Mouse (Mus musculus): ENCODE results near the gene Gm37596. TPM values are rescaled to one million over a fixed set of nuclear protein-coding genes. Genes with fewer than 3 reads are reported as not detected.
"Not testable (repeated sequence)": the region's sequence is repeated elsewhere in the genome, so short reads cannot be mapped to it uniquely, and the experiment has no call there.

The Gm37596 gene
- polyA plus RNA-seq (2015; fragmentation: Nextera tagmentation; extraction: Ambion mirVana): not detected in 2 replicates

DNA sequence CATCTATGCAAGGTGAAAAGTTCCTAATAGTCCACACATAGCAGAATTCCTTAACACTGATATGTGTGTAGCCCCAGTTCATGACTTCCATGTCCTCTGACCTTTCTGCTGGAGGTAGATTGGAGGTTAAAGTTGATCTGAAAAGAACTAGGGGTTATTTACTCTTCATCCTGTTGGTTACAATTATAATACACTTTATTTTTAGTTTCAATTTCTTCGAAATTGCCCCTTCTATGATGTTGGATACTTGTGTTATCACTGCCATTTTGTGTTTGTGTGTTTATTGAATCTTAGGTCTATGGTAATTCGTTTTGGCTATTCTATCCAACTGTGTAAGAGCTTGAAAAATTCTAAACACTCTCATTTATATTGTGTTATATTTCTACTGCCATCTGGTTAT is at the start of gene Gm37596:
Gm37596 (minus strand) TSS at position 101 of the 400 bp plus-strand sequence.
- H3K9me3 ChIP-seq (ENCODE audit: control insufficient read depth, low read length); H3K4me1 ChIP-seq (replicated peaks; ENCODE audit: control insufficient read depth, insufficient read depth, low read length); H3K27ac ChIP-seq (ENCODE audit: low read length); H3K9ac ChIP-seq (replicated peaks; ENCODE audit: low read depth, low read length); H3K27me3 ChIP-seq (replicated peaks; ENCODE audit: control insufficient read depth, insufficient read depth, low read length); ATAC-seq; H3K4me3 ChIP-seq (replicated peaks; ENCODE audit: low read length); H3K36me3 ChIP-seq (ENCODE audit: control insufficient read depth, insufficient read depth); H3K4me2 ChIP-seq (ENCODE audit: low read length): not testable (repeated sequence)
- WGBS: 70% methylated on average over 1 of the region's 2 CpGs

DNA sequence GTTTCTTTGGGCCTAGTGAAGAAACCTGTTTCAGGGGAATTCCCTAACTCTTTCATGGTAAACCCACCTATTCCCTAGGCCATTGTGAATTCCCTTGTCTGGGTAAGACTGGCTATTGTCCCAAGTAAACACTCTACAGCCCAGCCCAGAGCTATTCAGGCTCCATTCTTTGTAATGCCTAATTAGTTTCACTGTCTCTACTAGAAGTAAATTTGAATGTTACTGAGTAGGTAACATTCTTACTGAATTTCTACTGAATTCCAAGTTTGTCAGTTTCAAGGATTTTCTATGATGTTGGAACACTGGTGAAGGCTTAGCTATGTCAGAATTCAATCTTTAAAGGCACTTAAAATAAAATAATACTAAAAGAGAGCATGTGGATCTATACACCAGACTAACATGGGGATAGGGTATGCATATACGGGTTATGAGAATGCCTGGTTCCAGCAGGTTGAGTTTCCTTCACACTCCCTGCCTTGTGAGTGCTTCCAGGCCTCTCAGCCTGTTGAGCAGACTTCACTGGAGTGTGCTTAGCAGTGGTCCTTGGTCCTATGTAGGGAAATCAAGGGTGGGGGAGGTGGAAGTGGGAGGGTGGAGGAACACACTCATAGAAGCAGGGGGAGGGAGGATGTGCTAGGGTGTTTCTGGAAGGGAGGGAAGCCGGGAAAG is 16.2 kb upstream of the Gm37596 start:
- WGBS: 80% methylated on average over 2 of the region's 2 CpGs
- H3K9me3 ChIP-seq (ENCODE audit: control insufficient read depth, low read length); H3K4me2 ChIP-seq (ENCODE audit: low read length); H3K27ac ChIP-seq (ENCODE audit: low read length); H3K4me1 ChIP-seq (replicated peaks; ENCODE audit: control insufficient read depth, insufficient read depth, low read length); ATAC-seq; H3K36me3 ChIP-seq (ENCODE audit: control insufficient read depth, insufficient read depth); H3K4me3 ChIP-seq (replicated peaks; ENCODE audit: low read length); H3K9ac ChIP-seq (replicated peaks; ENCODE audit: low read depth, low read length); H3K27me3 ChIP-seq (replicated peaks; ENCODE audit: control insufficient read depth, insufficient read depth, low read length): not testable (repeated sequence)

DNA sequence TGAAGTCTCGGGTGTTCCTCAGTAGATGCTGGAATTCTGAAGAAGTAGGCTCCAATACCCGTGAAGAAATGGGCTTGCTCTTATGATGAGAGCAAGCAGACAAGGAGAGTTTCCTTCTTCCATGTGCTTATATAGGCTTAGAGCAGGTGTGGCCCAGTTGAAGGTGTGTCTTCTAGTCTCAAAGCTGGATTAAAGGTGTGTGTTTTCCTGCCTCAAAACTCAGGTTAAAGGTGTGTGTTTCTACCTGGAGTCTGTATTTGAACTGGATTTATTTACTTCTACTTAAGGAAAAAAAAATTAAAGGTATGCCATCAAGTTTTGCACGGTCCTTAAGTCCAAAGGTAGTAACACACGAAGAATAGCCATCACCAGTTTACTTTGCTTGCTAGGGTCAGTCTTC is 16.7 kb downstream of the Gm37596 start, which contains the start of gene Tdpoz1:
Tdpoz1 (minus strand) TSS at position 101 of the 400 bp plus-strand sequence.
- H3K9ac ChIP-seq (replicated peaks; ENCODE audit: low read depth, low read length); H3K4me2 ChIP-seq (ENCODE audit: low read length); H3K36me3 ChIP-seq (ENCODE audit: control insufficient read depth, insufficient read depth); H3K27ac ChIP-seq (ENCODE audit: low read length); ATAC-seq; H3K4me1 ChIP-seq (replicated peaks; ENCODE audit: control insufficient read depth, insufficient read depth, low read length); H3K4me3 ChIP-seq (replicated peaks; ENCODE audit: low read length); H3K9me3 ChIP-seq (ENCODE audit: control insufficient read depth, low read length); H3K27me3 ChIP-seq (replicated peaks; ENCODE audit: control insufficient read depth, insufficient read depth, low read length): not testable (repeated sequence)
- 79% methylated on average over 2 of the region's 4 CpGs for WGBS

DNA sequence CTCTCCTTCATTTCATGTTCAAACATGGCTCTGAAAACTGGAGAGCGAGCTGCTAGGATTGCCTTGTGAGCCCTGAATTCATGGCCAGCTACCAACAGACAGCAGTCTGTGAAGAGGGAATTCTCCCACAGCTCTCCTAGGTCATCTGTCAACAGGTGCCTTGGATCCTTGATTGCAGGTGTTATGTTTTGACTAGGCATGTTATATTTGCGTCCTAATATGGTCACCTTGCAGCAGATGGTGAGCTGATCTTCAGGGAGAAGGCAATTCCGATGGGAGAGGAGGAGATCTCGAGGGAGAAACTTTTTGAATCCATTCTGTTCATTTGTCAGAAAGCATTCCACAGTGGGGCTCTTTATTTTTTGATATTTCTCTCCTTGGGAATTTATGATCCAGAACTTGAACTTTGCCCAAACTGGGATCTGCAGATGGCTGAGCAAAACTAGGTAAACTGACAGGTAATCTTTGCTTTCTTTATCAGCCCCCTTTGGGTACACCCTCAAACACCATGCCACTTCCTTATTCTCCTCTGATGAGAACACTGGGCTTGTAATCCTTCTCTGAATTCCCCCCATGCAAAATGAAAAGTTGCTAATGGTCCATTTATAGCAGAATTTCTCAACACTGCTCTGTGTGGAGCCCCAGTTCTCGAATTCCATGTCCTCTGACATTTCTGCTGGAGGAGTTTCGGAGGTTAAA is 21.9 kb downstream of the Gm37596 start:
- H3K9me3 ChIP-seq (ENCODE audit: control insufficient read depth, low read length); H3K4me1 ChIP-seq (replicated peaks; ENCODE audit: control insufficient read depth, insufficient read depth, low read length): not testable (repeated sequence)
- WGBS: 78% methylated on average over 5 of the region's 6 CpGs

DNA sequence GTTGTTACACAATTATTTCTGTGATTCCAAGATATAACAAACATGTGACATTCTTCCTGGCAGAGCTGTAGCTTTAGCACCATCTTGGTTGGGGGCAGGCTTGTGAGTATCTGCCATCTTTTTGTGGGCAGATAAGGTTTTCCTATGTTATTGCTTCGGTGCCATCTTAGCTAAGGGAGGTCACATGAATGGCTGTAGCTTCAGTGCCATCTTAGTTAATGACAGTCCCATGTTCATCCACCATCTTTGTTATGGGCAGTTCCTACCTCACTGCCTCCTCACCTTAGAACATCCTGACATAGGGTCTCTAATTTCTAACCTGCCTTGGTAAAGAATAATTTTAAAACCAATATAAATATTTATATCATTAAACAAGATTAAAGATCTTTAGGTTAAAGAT is 38.6 kb downstream of the Gm37596 start:
- H3K27me3 ChIP-seq (replicated peaks; ENCODE audit: control insufficient read depth, insufficient read depth, low read length): no peaks in the 10 kb centered on the region
- no peaks in the 10 kb centered on the region for H3K36me3 ChIP-seq (ENCODE audit: control insufficient read depth, insufficient read depth)
- no peak for ATAC-seq
- no peak overlapping the region for H3K4me3 ChIP-seq (replicated peaks; ENCODE audit: low read length)
- 77% methylated on average over 1 of the region's 1 CpGs for WGBS
- no peak overlapping the region for H3K27ac ChIP-seq (ENCODE audit: low read length)
- no peaks in the 10 kb centered on the region for H3K4me1 ChIP-seq (replicated peaks; ENCODE audit: control insufficient read depth, insufficient read depth, low read length)
- no peak overlapping the region for H3K4me2 ChIP-seq (ENCODE audit: low read length)
- H3K9me3 ChIP-seq (ENCODE audit: control insufficient read depth, low read length): no peaks in the 10 kb centered on the region
- no peak overlapping the region for H3K9ac ChIP-seq (replicated peaks; ENCODE audit: low read depth, low read length)

More for the DNA sequence above, 21.9 kb downstream of the Gm37596 start:
- H3K4me3 ChIP-seq (replicated peaks; ENCODE audit: low read length); ATAC-seq; H3K27me3 ChIP-seq (replicated peaks; ENCODE audit: control insufficient read depth, insufficient read depth, low read length); H3K36me3 ChIP-seq (ENCODE audit: control insufficient read depth, insufficient read depth); H3K4me2 ChIP-seq (ENCODE audit: low read length); H3K27ac ChIP-seq (ENCODE audit: low read length); H3K9ac ChIP-seq (replicated peaks; ENCODE audit: low read depth, low read length): not testable (repeated sequence)

DNA sequence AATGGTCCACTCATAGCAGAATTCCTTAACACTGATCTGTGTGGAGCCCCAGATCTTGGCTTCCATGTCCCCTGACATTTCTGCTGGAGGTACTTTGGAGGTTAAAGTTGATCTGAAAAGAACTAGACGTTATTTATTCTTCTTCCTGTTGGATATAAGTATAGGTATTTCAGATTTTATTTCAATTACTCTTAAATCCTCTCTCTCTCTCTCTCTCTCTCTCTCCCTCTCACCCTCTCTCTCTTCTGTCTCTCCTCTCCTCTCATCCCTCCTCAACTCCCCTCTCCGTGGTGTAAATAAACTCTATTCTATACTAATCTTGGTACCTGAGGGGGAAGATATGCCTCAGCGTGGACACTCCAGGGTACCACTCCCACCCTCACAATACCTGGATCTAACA is 40.3 kb downstream of the Gm37596 start, which contains the start of gene Tdpoz2:
Tdpoz2 (minus strand) TSS at position 101 of the 400 bp plus-strand sequence.
- Histone ChIP-seq H3K4me3 (replicated peaks; ENCODE audit: low read length) (no peak within 1 kb of the TSS), H3K4me2 (ENCODE audit: low read length) (no peak within 1 kb of the TSS), H3K27me3 (replicated peaks; ENCODE audit: control insufficient read depth, insufficient read depth, low read length) (no peaks in the 10 kb centered on the region), H3K36me3 (ENCODE audit: control insufficient read depth, insufficient read depth) (no peaks in the 10 kb centered on the region), H3K27ac (ENCODE audit: low read length) (no peak within 1 kb of the TSS), H3K9ac (replicated peaks; ENCODE audit: low read depth, low read length) (no peak within 1 kb of the TSS), H3K9me3 (ENCODE audit: control insufficient read depth, low read length) (no peaks in the 10 kb centered on the region), H3K4me1 (replicated peaks; ENCODE audit: control insufficient read depth, insufficient read depth, low read length) (no peaks in the 10 kb centered on the region)
- no peak for ATAC-seq
- WGBS: 91% methylated on average over 3 of the region's 3 CpGs

Other genes with a start within 250 kb of the Gm37596 start
- gene Tchhl1, start 224.3 kb downstream of the Gm37596 start, polyA plus RNA-seq (2015; fragmentation: Nextera tagmentation; extraction: Ambion mirVana): not detected in 2 replicates
- 104 and 129 TPM in 2 replicates for gene S100a11, start 172.6 kb downstream of the Gm37596 start, polyA plus RNA-seq (2015; fragmentation: Nextera tagmentation; extraction: Ambion mirVana)
- 117 and 124 TPM in 2 replicates for gene S100a10, start 138.0 kb downstream of the Gm37596 start, polyA plus RNA-seq (2015; fragmentation: Nextera tagmentation; extraction: Ambion mirVana)
- gene Tdpoz2, start 40.4 kb downstream of the Gm37596 start, polyA plus RNA-seq (2015; fragmentation: Nextera tagmentation; extraction: Ambion mirVana): not detected in 2 replicates
- gene Tdpoz1, start 16.8 kb downstream of the Gm37596 start, polyA plus RNA-seq (2015; fragmentation: Nextera tagmentation; extraction: Ambion mirVana): not detected in 2 replicates
- not detected in 2 replicates for gene Gm5773, start 79.9 kb upstream of the Gm37596 start, polyA plus RNA-seq (2015; fragmentation: Nextera tagmentation; extraction: Ambion mirVana)
- not detected in 2 replicates for gene Tdpoz4, start 103.3 kb upstream of the Gm37596 start, polyA plus RNA-seq (2015; fragmentation: Nextera tagmentation; extraction: Ambion mirVana)
- gene Tdpoz3, start 132.9 kb upstream of the Gm37596 start, polyA plus RNA-seq (2015; fragmentation: Nextera tagmentation; extraction: Ambion mirVana): not detected in 2 replicates